Comparison of ENCODE assay signal across 10 mouse cellular contexts in genomic region chr2:136149530-136149929, GRCm38 (mm10).
DNase-seq lines count a peak whose midpoint lies in the region; ATAC-seq lines count a peak whose summit lies in the region.
"Had no signal": no experiment of that assay in that cellular context is flagged by ENCODE, and none has a peak within 500 bp of the region (broad histone marks: within the 10 kb centered on the region; RNA-seq: fewer than 3 reads in every experiment).

No protein-coding gene starts in this region.

- no peak overlapping the region for H3K4me2 ChIP-seq in intestine, embryonic 16.5 days (ENCODE audit: low read depth, low read length)
- H3K4me2 ChIP-seq in neural tube, embryonic 12.5 days (replicated peaks): no peak overlapping the region
- H3K4me2 ChIP-seq: embryonic facial prominence, embryonic 15.5 days; lung, embryonic 15.5 days had no signal

- peak; percentile 6 for DNase-seq in ovary, postnatal 14 days (ENCODE audit: low spot score)
- DNase-seq in ovary, postnatal 36 days (ENCODE audit: low spot score): no peak
- peak; percentile 86 for DNase-seq in embryo, embryonic 10 days (ENCODE audit: low spot score)
- DNase-seq in spleen, postnatal 4 days (ENCODE audit: low spot score in 2 of 2): no peak
- DNase-seq in urinary bladder, postnatal 36 days (ENCODE audit: low spot score in 2 of 2): no peak
- DNase-seq in heart, postnatal 4 days: no peak

- H3K27me3 ChIP-seq in intestine, embryonic 16.5 days (replicated peaks; ENCODE audit: control insufficient read depth, insufficient read depth, low read length): no peaks in the 10 kb centered on the region
- no peaks in the 10 kb centered on the region for H3K27me3 ChIP-seq in neural tube, embryonic 12.5 days (replicated peaks)
- H3K27me3 ChIP-seq: embryonic facial prominence, embryonic 15.5 days; lung, embryonic 15.5 days had no signal

- H3K4me3 ChIP-seq in intestine, embryonic 16.5 days (ENCODE audit: low read length): no peak overlapping the region
- H3K4me3 ChIP-seq in neural tube, embryonic 12.5 days: no peak overlapping the region
- H3K4me3 ChIP-seq: embryonic facial prominence, embryonic 15.5 days; lung, embryonic 15.5 days had no signal

- no peak overlapping the region for H3K9ac ChIP-seq in intestine, embryonic 16.5 days (ENCODE audit: low read depth, low read length)
- no peak overlapping the region for H3K9ac ChIP-seq in neural tube, embryonic 12.5 days
- H3K9ac ChIP-seq: embryonic facial prominence, embryonic 15.5 days; lung, embryonic 15.5 days had no signal

- H3K4me1 ChIP-seq in intestine, embryonic 16.5 days (ENCODE audit: control insufficient read depth, insufficient read depth, low read length): no peaks in the 10 kb centered on the region
- no peaks in the 10 kb centered on the region for H3K4me1 ChIP-seq in neural tube, embryonic 12.5 days
- H3K4me1 ChIP-seq: embryonic facial prominence, embryonic 15.5 days; lung, embryonic 15.5 days had no signal

- WGBS in intestine, embryonic 16.5 days: 32% methylated on average over 4 of the region's 4 CpGs
- WGBS in neural tube, embryonic 12.5 days: 31% methylated on average over 4 of the region's 4 CpGs

- no peaks in the 10 kb centered on the region for H3K36me3 ChIP-seq in intestine, embryonic 16.5 days (ENCODE audit: control insufficient read depth, insufficient read depth, low read length)
- no peaks in the 10 kb centered on the region for H3K36me3 ChIP-seq in neural tube, embryonic 12.5 days
- H3K36me3 ChIP-seq: embryonic facial prominence, embryonic 15.5 days; lung, embryonic 15.5 days had no signal

- ATAC-seq in intestine, embryonic 16.5 days: peak; percentile 58
- ATAC-seq in neural tube, embryonic 12.5 days (ENCODE audit: low FRiP score, low read depth): peak; percentile 49

- no peak overlapping the region for H3K27ac ChIP-seq in intestine, embryonic 16.5 days (ENCODE audit: low read length)
- no peak overlapping the region for H3K27ac ChIP-seq in neural tube, embryonic 12.5 days
- H3K27ac ChIP-seq: embryonic facial prominence, embryonic 15.5 days; lung, embryonic 15.5 days had no signal

- no peaks in the 10 kb centered on the region for H3K9me3 ChIP-seq in intestine, embryonic 16.5 days (ENCODE audit: control insufficient read depth, low read length)
- H3K9me3 ChIP-seq in neural tube, embryonic 12.5 days: no peaks in the 10 kb centered on the region
- H3K9me3 ChIP-seq: embryonic facial prominence, embryonic 15.5 days; lung, embryonic 15.5 days had no signal

Comparison
In these comparisons a context has a peak if more than half of its experiments do, and no peak if none do; other contexts are left out.
1. DNase-seq: peak in ovary, postnatal 14 days (single experiment) and embryo, embryonic 10 days (single experiment); none in ovary, postnatal 36 days (single experiment), spleen, postnatal 4 days (0 of 2), urinary bladder, postnatal 36 days (0 of 2) and heart, postnatal 4 days (single experiment).